Mouse (Mus musculus): ENCODE results near the gene Micu1.

- TF ChIP-seq POLR2A (IDR thresholded peaks at IDR 0.05; ENCODE audit: insufficient read depth, low read depth, low read length) (no peak), CTCF (IDR thresholded peaks at IDR 0.05; ENCODE audit: insufficient read depth, low read depth, low read length) (no peak)
Observed at GRCm38 (mm10) chr10:59736027-59736598, 33.8 kb downstream of the Micu1 start.

Measured in olfactory bulb, adult 2 months (tissue).